Mouse (Mus musculus): ENCODE data around the gene Stra6. TPM values are rescaled to one million over a fixed set of nuclear protein-coding genes. Genes with fewer than 3 reads are reported as not detected.

The Stra6 gene
- total RNA-seq, 2 experiments from 2014 or later: 0.30 to 0.44 TPM

- DNase-seq: no peak
Observed at GRCm38 (mm10) chr9:58174818-58175251, 111.2 kb downstream of the Stra6 start.

GRCm38 (mm10) chr9:58175745-58176487 lies 112.3 kb downstream of the Stra6 start:
- DNase-seq: no peak

GRCm38 (mm10) chr9:58177165-58177564 lies 113.6 kb downstream of the Stra6 start:
- no peak for DNase-seq

GRCm38 (mm10) chr9:58179390-58179789 lies 115.8 kb downstream of the Stra6 start:
- no peak for DNase-seq

GRCm38 (mm10) chr9:58184456-58184855 lies 120.9 kb downstream of the Stra6 start:
- no peak for DNase-seq

GRCm38 (mm10) chr9:58194222-58194621 lies 130.6 kb downstream of the Stra6 start:
- no peak for DNase-seq

DNA sequence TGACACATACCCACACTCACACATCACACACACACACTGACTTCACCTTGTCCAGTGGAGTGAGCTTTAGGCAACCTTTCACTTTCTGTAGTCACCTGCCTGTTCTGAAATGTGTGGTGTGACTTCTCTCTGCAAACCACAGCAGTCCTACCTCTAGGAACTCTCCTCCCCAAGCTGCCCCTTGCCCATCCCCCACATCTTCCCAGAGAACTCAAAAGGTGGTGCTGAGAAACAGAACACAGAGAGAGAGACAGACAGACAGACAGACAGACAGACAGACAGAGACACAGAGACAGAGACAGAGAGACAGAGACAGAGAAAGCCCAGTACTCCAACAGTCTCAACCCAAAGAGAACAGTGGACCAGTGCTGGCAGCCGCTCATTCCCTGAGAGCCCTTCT lies 132.1 kb downstream of the Stra6 start:
- DNase-seq: no peak

- no peak for DNase-seq
Observed at GRCm38 (mm10) chr9:58196141-58196540, 132.6 kb downstream of the Stra6 start.

- DNase-seq: no peak
Observed at GRCm38 (mm10) chr9:58196610-58197567, 133.3 kb downstream of the Stra6 start.

GRCm38 (mm10) chr9:58197781-58198701 lies 134.5 kb downstream of the Stra6 start:
- peak; percentile 44 to 71 for DNase-seq

- no peak for DNase-seq
Observed at GRCm38 (mm10) chr9:58198801-58199371, 135.3 kb downstream of the Stra6 start.

GRCm38 (mm10) chr9:58199381-58200269 lies 136.0 kb downstream of the Stra6 start:
- no peak for DNase-seq

- DNase-seq: no peak
Observed at GRCm38 (mm10) chr9:58200270-58201090, 136.9 kb downstream of the Stra6 start.

GRCm38 (mm10) chr9:58201091-58201842 lies 137.7 kb downstream of the Stra6 start:
- DNase-seq: no peak

GRCm38 (mm10) chr9:58201861-58202549 lies 138.4 kb downstream of the Stra6 start:
- no peak for DNase-seq

GRCm38 (mm10) chr9:58202676-58203453 lies 139.3 kb downstream of the Stra6 start:
- no peak for DNase-seq
